Mouse (Mus musculus) forebrain, embryonic 12.5 days (tissue): ENCODE data around the gene Qrfpr. TPM values are rescaled to one million over a fixed set of nuclear protein-coding genes. Genes with fewer than 3 reads are reported as not detected.

Experiments
- ATAC-seq: fragments of 200-750 bp; cut with Nextera tagmentation; 2 replicates; pipeline ENCODE4 v1.8.0; 2017; ENCODE audit warnings: moderate TSS enrichment; ENCODE audit not compliant: low FRiP score
- H3K27ac ChIP-seq: fragments of 300-500 bp; sonication (generic); 2 replicates; pipeline ENCODE4 v1.5.1; 2016; ENCODE audit warnings: mild to moderate bottlenecking
- H3K27me3 ChIP-seq: fragments of 300-500 bp; sonication (generic); 2 replicates; pipeline ENCODE4 v1.6.1; 2016; ENCODE audit warnings: mild to moderate bottlenecking
- H3K36me3 ChIP-seq: fragments of 300-500 bp; sonication (generic); replicated peaks from 2 replicates; pipeline ENCODE4 v1.6.1; 2016; ENCODE audit warnings: mild to moderate bottlenecking
- H3K4me1 ChIP-seq: fragments of 300-500 bp; sonication (generic); 2 replicates; pipeline ENCODE4 v1.6.1; 2016
- H3K4me2 ChIP-seq: fragments of 300-500 bp; sonication (generic); 2 replicates; pipeline ENCODE4 v1.6.1; 2016; ENCODE audit warnings: mild to moderate bottlenecking, moderate library complexity
- H3K4me3 ChIP-seq: fragments of 300-500 bp; sonication (generic); replicated peaks from 2 replicates; pipeline ENCODE4 v1.5.1; 2016; ENCODE audit warnings: mild to moderate bottlenecking
- H3K9ac ChIP-seq: fragments of 300-500 bp; sonication (generic); 2 replicates; pipeline ENCODE4 v1.6.1; 2016; ENCODE audit warnings: mild to moderate bottlenecking
- H3K9me3 ChIP-seq: fragments of 300-500 bp; sonication (generic); 2 replicates; pipeline ENCODE4 v1.6.1; 2016
- WGBS: fragments of 180-500 bp; shearing (Covaris S2); methylation state at CpG from one replicate; pipeline ENCODE4 v1.1.7; 2016; 5-methylcytosine and 5-hydroxymethylcytosine counted together
- polyA plus RNA-seq: library from polyadenylated mRNA; unstranded; fragments of >200 nt; fragmentation: Nextera tagmentation; extraction: Ambion mirVana; gene quantifications from 2 replicates; pipeline ENCODE4 v1.2.1, GENCODE M21; 2016

Gene Qrfpr
- polyA plus RNA-seq, 1 experiment from 2014 or later, result 2.0 TPM

DNA sequence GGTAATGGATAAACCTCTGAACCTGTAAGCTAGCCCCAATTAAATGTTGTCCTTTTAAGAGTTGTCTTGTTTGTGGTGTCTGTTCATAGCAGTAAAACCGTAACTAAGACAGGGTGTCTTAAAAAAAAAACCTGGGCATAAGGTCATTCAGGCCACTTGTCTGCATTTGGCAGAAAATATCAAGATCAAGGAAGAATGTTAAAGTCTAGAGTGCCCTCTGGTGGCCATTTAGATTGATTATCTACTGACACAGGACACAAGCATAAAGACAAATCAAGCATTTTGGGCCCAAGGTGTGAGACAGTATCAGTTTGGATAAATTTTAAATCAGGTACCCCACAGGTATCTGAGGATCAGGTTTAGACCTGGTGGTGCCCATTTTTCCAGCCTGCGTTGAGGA, 84.6 kb downstream of the Qrfpr start:
- Histone ChIP-seq H3K4me2 (no peak overlapping the region), H3K4me3 (no peak overlapping the region), H3K36me3 (no peaks in the 10 kb centered on the region), H3K27ac (no peak overlapping the region), H3K9ac (no peak overlapping the region), H3K27me3 (no peaks in the 10 kb centered on the region), H3K4me1 (no peaks in the 10 kb centered on the region), H3K9me3 (no peaks in the 10 kb centered on the region)
- no peak for ATAC-seq
- 61% methylated on average over 2 of the region's 2 CpGs for WGBS

DNA sequence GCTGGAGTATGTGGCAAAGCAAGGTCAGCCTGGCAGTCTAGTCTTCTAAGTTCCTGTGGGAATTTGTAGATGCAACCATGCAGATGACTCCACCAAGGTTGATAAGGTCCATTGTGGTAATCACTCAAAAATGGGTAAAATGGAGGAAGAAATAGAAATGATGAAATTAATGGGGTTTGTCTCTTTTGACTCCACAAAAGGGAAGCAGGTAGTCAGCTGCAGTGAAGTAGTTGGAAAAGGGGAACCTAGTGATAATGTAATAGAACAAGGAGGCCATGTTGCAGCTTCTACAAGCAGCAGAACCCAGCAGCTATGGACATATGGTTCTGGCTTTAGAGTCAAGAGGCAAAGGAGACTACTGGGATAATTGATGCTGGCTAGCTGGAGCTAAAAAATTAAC, 86.0 kb downstream of the Qrfpr start:
- H3K36me3 ChIP-seq, result no peaks in the 10 kb centered on the region
- no peaks in the 10 kb centered on the region for H3K4me1 ChIP-seq
- no peak for ATAC-seq
- H3K27me3 ChIP-seq, result no peaks in the 10 kb centered on the region
- no peak overlapping the region for H3K4me2 ChIP-seq
- no peak overlapping the region for H3K4me3 ChIP-seq
- no peak overlapping the region for H3K9ac ChIP-seq
- no peaks in the 10 kb centered on the region for H3K9me3 ChIP-seq
- no peak overlapping the region for H3K27ac ChIP-seq

Other genes with a start within 250 kb of the Qrfpr start
- 30.1 and 32.7 TPM in 2 replicates for gene Mccc1, start 221.6 kb downstream of the Qrfpr start, polyA plus RNA-seq
- not detected in 2 replicates for gene Ccdc144b, start 168.8 kb downstream of the Qrfpr start, polyA plus RNA-seq
- 90.5 and 92.3 TPM in 2 replicates for gene Acad9, start 156.3 kb downstream of the Qrfpr start, polyA plus RNA-seq
- 9.0 and 11.4 TPM in 2 replicates for gene D3Ertd254e, start 71.3 kb downstream of the Qrfpr start, polyA plus RNA-seq